Mouse (Mus musculus) bone marrow, adult 2 months (tissue): ENCODE data around the gene Tenm4. TPM values are rescaled to one million over a fixed set of nuclear protein-coding genes. Genes with fewer than 3 reads are reported as not detected.

Experiments
- H3K27ac ChIP-seq: fragments of 200-500 bp; 2 replicates; pipeline ENCODE4 v1.5.1; 2012; ENCODE audit warnings: low read depth, mild to moderate bottlenecking, control low read depth, inconsistent platforms, low read length; ENCODE audit not compliant: control insufficient read depth, poor library complexity, insufficient read depth
- H3K4me1 ChIP-seq: fragments of 200-500 bp; 2 replicates; pipeline ENCODE4 v1.6.1; 2011; ENCODE audit warnings: low read length; ENCODE audit not compliant: control insufficient read depth, insufficient read depth
- H3K4me3 ChIP-seq: fragments of 200-500 bp; replicated peaks from 2 replicates; pipeline ENCODE3; 2011; ENCODE audit warnings: mild to moderate bottlenecking, low read depth, low read length, control low read depth; ENCODE audit not compliant: control insufficient read depth
- CTCF ChIP-seq: fragments of 200-500 bp; IDR thresholded peaks from 2 replicates; pipeline ENCODE4 v1.5.1; 2011; ENCODE audit warnings: low read length, control low read depth; ENCODE audit not compliant: control insufficient read depth, insufficient read depth
- POLR2A ChIP-seq: fragments of 200-500 bp; IDR thresholded peaks from 2 replicates; pipeline ENCODE4 v1.6.1; 2011; ENCODE audit warnings: low read depth, mild to moderate bottlenecking, control low read depth, low read length, borderline replicate concordance; ENCODE audit not compliant: control insufficient read depth
- WGBS: fragments of 180-500 bp; shearing (Covaris S2); methylation state at CpG from one replicate; pipeline ENCODE4 v1.1.7; 2018; 5-methylcytosine and 5-hydroxymethylcytosine counted together
- polyA plus RNA-seq: library from polyadenylated mRNA; stranded (reverse); fragments of >200 nt; gene quantifications from 2 replicates; pipeline ENCODE4 v1.2.4, GENCODE M21; 2011; ENCODE audit warnings: low replicate concordance; ENCODE audit not compliant: missing spikeins, insufficient read depth, insufficient read length

The Tenm4 gene
- polyA plus RNA-seq, 1 experiment = 1.3 TPM

GRCm38 (mm10) chr7:96708968-96709367, 537.9 kb downstream of the Tenm4 start:
- H3K27ac ChIP-seq = no peak overlapping the region
- TF ChIP-seq CTCF = no peak
- TF ChIP-seq POLR2A = no peak
- H3K4me1 ChIP-seq = peaks cover 4% of the 10 kb centered on the region
- 90% methylated on average over 8 of the region's 8 CpGs for WGBS
- H3K4me3 ChIP-seq = no peak overlapping the region

- H3K4me3 ChIP-seq = no peak overlapping the region
- H3K4me1 ChIP-seq = peaks cover 2% of the 10 kb centered on the region; the same call in 1 of the 2 replicates
- 73% methylated on average over 4 of the region's 4 CpGs for WGBS
- TF ChIP-seq CTCF = no peak
- TF ChIP-seq POLR2A = no peak
- H3K27ac ChIP-seq = no peak overlapping the region
Measured at GRCm38 (mm10) chr7:96709891-96710290, 538.8 kb downstream of the Tenm4 start.

GRCm38 (mm10) chr7:96710658-96711071, 539.6 kb downstream of the Tenm4 start:
- 62% methylated on average over 1 of the region's 1 CpGs for WGBS
- H3K4me1 ChIP-seq = peaks cover 2% of the 10 kb centered on the region; the same call in 1 of the 2 replicates
- TF ChIP-seq POLR2A = no peak
- TF ChIP-seq CTCF = no peak
- H3K27ac ChIP-seq = no peak overlapping the region
- no peak overlapping the region for H3K4me3 ChIP-seq

- TF ChIP-seq CTCF (no peak), POLR2A (no peak)
- H3K27ac ChIP-seq = no peak overlapping the region
- H3K4me1 ChIP-seq = no peaks in the 10 kb centered on the region
- H3K4me3 ChIP-seq = no peak overlapping the region
Measured at GRCm38 (mm10) chr7:96712876-96713275, 541.8 kb downstream of the Tenm4 start.

GRCm38 (mm10) chr7:96716911-96717310, 545.9 kb downstream of the Tenm4 start:
- 76% methylated on average over 4 of the region's 4 CpGs for WGBS
- Histone ChIP-seq H3K27ac (no peak overlapping the region), H3K4me3 (no peak overlapping the region), H3K4me1 (no peaks in the 10 kb centered on the region)
- no peak for TF ChIP-seq CTCF
- no peak for TF ChIP-seq POLR2A

GRCm38 (mm10) chr7:96718201-96719155, 547.4 kb downstream of the Tenm4 start:
- WGBS = 68% methylated on average over 14 of the region's 14 CpGs
- TF ChIP-seq POLR2A (no peak), CTCF (no peak)
- H3K4me1 ChIP-seq = no peaks in the 10 kb centered on the region
- H3K4me3 ChIP-seq = no peak overlapping the region
- H3K27ac ChIP-seq = no peak overlapping the region

- no peak for TF ChIP-seq CTCF
- no peak for TF ChIP-seq POLR2A
- H3K4me1 ChIP-seq = no peaks in the 10 kb centered on the region; the same call in 1 of the 2 replicates
- 7% methylated on average over 1 of the region's 1 CpGs for WGBS
- H3K4me3 ChIP-seq = no peak overlapping the region
- H3K27ac ChIP-seq = no peak overlapping the region
Measured at GRCm38 (mm10) chr7:96719926-96720325, 548.9 kb downstream of the Tenm4 start.

- TF ChIP-seq POLR2A = no peak
- no peak for TF ChIP-seq CTCF
- no peak overlapping the region for H3K27ac ChIP-seq
- no peak overlapping the region for H3K4me3 ChIP-seq
- H3K4me1 ChIP-seq = no peaks in the 10 kb centered on the region; the same call in 1 of the 2 replicates
- WGBS = 53% methylated on average over 5 of the region's 5 CpGs
Measured at GRCm38 (mm10) chr7:96720465-96720864, 549.4 kb downstream of the Tenm4 start.

GRCm38 (mm10) chr7:96722796-96723195, 551.8 kb downstream of the Tenm4 start:
- WGBS = 82% methylated on average over 3 of the region's 3 CpGs
- no peak overlapping the region for H3K27ac ChIP-seq
- TF ChIP-seq CTCF (no peak), POLR2A (no peak)
- no peak overlapping the region for H3K4me3 ChIP-seq
- H3K4me1 ChIP-seq = no peaks in the 10 kb centered on the region; the same call in 1 of the 2 replicates
